Mouse (Mus musculus) left cerebral cortex, adult 18-20 months (tissue): ENCODE measurements around the gene Rab34. TPM values are rescaled to one million over a fixed set of nuclear protein-coding genes. Genes with fewer than 3 reads are reported as not detected.
A peak's percentile ranks its signal among the peaks of the same experiment; 100 is the strongest.

Source experiments
- DNase-seq, 2 experiments: peaks; one replicate each; pipeline ENCODE4 v3.0.0; 2021 to 2022; ENCODE audit warnings: low spot score in 2 of 2, mixed read lengths in 1 of 2
- total RNA-seq, 2 experiments: library from RNA; stranded (reverse); gene quantifications; 2 replicates each; pipeline ENCODE4 v1.2.3; 2021

Gene Rab34
- total RNA-seq, 2 experiments from 2014 or later: 15.2 to 18.0 TPM

DNA sequence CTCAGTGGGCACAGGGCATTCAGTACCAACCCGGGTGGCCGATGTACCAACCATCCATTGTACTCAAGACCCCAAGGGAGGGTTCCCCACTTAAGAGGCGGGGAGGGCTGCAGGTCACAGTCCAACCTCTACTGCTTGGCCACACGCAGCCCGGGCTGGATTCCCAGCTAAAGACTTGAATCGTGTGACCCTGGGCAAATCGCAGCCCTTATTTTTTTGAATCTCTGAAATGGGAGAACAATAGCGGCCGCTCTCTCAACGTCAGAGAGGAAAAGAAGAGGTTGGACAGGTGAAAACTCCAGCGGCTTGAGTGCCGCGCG lies 23.7 kb upstream of the Rab34 start:
- DNase-seq: no peak

DNA sequence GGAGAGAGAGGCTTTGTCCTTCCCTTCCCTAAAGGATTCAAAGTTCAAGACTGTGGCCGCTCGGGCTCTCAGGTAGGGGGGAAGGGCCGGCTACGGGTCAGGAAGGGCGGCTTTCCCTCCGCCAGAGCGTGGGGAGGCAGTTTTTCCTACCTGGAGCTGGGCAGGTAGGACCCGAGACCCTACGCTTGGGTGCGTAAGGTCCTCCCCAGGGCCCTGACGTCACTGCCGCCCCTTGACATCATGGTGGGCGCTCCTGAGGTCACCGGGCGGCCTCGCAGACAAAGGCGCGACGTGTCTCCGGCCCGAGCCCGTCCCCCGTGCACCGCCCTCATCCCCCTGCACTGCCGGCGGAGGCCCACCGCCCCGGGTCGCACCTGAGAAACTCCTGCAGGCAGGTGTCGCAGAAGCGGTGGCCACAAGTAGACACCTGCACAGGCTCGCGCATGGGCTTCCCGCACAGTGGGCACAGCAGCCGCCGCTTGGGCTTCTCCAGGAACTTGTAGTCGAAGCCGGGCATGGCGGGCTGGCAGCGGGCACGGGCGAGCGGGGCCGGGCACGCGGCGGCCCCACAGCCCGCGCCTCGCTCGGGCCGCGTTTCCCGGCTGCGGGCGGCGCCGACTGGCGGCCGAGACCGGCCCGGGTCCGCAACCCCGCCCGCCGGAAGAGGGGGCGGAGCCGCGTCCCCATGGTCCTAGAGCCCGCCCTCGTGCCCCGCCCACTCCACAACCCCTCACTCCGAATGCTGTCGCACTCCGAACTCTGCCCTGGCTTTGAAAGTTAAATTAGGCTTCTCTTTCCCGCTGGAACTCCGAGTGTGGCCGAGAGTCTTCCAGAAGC lies 23.1 kb upstream of the Rab34 start, which contains the start of gene Traf4:
Gene Traf4 (minus strand): TSS at position 666 of the 837 bp plus-strand sequence.
- peak; percentile 56 to 73 for DNase-seq

DNA sequence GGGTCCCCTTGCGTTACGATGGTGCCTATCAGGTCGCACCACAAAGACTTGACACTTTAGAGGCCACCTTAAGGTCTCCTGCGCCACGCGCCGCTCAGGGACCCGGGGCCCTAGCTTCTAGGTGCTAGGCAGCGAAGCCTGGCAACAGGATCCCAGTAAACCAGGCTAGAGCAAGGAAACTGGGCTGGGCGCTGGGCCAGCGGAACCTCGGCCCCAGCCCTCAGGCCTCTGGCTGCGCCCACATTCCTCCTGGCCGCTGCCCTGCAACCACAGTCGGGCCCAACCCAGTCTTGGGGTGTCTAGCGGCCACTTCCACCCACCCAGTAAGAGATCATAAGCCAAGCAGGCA lies 22.5 kb upstream of the Rab34 start:
- DNase-seq: no peak

DNA sequence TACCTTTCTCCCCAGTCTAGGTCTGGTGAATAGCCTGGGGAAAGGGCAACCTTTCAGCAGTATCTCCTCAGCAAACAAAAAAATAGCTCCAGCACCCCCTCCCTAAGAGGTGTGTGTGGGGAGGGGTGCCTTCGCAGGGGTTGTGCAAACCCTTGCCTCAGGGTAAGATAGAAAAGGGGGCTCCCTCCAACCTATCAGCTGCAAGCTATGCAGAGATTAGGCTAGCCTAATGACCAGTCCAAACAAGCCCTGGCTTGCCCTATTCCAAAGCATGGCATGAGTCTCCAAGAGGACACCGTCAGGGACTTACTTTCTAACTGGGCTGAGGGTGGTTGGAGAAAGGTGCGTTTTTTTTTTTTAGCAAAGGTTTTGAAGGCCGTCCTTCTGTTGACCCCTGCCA lies 22.1 kb upstream of the Rab34 start:
- no peak for DNase-seq

DNA sequence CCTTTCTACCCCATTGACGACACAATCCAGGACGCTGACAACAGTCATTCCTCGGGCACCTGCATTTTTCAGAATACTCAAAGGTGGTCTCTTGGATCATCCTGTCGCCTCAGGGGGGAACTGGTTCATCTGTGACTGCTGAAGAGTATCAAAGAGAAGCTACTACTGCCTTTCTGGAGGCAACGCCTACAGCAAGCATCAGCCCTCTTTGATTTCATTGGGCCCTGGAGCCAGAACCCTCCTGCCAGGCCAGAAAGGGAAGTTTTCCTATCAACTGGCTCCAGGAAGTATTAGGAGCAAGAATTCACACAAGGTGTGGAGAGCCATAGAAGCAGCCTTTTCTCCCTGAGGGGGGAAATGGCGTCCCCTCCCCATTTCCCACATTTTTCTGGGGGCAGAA lies 21.6 kb upstream of the Rab34 start:
- no peak for DNase-seq

DNA sequence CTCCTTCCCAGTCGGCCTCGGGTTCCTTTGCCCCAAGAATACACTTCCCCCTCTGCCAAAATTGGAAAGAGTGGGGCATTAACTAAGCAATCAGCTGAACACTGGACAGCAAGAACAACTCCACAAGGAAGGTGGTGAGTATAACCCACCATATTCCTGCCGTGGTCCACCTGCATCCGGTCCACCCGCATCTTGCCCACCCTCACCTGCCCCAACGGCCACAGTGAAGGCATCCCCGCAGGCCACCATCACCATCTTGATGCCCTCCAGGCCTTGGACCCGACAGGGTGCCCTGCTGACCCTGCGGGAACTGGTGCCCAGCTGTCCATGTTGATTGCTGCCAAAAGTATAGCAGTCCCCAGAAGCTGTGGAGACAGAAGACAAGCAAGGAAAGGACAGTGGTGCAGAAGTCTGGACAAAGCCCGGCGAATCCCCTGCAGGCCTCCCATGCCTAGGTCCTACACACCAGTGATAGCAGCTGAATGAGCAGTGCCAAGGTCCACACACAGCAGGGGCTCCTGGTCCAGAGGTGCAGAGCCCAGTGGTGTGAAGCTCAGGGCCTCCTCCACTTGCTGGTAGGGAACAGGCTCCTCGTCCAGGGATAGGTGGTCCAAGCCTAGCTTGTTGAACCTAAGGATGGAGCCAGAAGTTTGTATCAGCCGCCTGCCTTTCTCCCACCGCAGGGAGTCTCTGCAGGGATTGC lies 20.8 kb upstream of the Rab34 start:
- no peak for DNase-seq

DNA sequence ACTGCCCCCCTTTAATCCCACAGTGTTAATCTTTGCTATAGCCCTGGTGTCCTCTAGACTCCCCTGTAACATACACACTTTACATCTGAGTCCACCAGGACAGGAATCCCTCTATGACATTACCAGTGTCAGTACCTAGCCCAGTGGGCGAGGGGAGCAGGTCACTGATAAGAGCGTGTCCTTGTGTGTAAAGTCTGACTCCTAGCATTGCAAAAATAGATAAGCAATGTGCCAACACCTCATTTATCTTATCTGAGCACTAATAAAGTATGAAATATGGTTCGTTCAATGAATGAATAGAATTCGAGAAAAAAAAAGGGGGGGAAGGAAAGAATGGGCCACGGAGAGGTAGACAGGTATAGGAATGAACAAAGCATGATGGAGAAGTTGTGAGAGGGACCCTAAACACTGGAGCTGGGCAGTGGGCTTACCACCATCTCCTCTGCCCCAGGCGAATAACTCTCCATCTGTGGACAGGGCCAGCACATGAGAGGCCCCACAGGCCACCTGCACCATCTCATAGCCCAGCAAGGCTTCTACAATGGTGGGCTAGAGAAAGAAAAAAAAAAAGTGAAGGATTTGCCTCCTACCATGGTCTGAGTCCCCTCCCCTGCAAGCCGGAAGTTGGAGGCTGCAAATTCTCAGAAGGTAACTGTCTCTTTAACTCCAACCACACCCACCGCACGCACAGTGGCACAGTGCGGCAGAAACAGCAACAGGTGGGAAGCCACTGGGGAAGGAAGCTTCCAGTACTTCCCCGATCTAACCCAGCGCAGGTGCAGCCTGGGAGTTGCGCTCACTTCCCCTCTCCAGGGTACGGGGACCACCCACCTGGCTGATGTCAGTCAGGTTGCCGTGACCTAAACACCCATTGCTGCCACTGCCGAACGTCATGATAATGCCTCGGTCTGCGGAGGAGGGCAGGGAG lies 19.4 kb upstream of the Rab34 start:
- DNase-seq: no peak

DNA sequence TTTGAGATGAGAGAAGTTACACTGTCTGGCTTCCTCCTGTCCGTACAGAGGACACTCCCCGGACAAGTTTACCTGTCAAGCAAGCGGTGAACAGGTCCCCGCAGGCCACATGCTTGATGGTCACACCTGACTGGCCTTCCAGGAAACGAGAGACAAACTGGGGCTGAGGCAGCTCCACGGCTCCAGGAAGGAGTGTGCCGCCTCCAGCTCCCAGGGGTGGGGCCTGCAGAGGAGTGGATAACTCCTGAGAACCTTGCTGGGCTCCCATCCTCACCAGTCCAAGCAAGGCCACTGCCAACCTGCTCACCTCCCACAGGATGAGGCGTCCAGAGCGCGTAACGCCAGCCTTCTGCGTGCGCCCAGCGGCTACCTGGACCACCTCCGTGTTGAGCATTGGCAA lies 17.9 kb upstream of the Rab34 start:
- no peak for DNase-seq

DNA sequence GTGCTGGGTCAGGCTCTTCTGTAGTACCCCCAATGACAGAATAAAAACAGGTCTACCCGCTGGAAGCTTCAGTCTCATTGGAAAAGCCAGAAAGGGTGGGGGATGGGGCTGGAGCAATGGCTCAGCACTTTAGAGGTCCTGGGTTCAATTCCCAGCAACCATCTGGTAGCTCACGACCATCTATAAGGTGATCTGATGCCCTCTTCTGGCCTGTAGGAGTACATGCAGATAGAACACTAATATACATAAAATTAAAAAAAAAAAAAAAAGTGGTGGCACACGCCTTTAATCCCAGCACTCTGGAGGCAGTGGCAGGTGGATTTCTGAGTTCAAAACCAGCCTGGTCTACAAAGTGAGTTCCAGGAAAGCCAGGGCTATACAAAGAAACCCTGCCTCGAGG lies 16.9 kb upstream of the Rab34 start:
- DNase-seq: no peak

DNA sequence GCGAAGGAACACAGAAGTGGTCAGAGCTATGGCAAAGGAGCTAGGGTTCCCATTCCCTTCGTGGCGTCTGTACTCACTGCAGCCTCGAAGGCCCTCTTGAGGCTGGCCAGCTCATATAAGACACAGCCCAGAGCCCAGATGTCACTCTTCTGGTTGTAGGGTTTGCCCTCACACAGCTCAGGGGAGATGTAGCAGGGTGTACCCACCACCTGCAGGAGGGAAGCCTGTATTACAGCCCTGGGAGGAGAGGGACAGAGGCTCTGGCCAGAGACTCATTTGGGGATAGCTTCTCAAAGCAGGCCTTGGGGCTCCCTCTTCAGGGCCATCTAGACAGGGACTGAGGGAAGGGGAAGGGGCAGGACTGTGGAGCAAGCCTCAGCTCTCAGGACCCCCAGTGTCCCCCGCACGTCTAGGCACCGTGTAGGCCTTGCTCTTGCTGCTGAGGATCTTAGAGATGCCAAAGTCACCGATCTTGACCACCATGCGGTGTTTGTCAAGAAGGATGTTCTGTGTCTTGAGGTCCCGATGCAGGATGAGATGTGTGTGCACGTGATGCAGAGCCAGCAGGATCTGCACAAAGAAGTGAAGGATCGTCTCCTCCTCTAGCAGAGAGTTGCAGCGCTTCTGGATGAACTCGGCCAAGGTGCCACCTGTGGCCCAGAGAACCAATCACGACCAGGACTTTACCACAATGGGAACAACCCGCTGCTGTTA lies 16.0 kb upstream of the Rab34 start:
- DNase-seq: no peak

DNA sequence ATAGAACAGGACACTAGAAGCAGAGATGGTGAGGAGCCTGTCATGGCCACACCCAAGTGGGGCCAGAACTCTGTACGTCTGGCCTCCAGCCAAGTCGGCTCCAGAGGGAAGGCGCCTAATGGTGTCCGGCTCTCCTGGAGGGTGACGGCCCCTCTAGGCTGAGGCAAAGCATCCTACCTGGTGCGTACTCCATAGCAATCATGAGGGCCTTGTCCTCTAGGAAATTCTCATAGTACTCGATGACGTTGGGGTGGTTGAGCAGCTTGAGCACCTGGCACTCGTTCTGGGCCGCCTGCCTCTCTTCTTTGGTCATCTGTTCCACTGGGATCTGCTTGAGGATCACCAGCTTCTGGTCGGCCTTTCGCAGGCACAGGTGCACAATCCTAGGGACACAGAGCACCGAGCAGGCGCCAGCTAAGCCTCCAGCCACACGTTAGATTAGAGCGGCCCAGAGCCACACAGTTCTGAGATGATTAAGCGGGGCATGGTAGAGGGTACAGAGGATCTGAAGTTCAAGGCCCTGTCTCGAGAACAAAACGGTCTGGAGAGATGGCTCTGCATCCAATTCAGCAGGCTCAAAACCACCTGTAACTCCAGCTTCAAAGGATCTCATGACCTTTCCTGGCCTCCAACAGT lies 15.4 kb upstream of the Rab34 start:
- DNase-seq: no peak

DNA sequence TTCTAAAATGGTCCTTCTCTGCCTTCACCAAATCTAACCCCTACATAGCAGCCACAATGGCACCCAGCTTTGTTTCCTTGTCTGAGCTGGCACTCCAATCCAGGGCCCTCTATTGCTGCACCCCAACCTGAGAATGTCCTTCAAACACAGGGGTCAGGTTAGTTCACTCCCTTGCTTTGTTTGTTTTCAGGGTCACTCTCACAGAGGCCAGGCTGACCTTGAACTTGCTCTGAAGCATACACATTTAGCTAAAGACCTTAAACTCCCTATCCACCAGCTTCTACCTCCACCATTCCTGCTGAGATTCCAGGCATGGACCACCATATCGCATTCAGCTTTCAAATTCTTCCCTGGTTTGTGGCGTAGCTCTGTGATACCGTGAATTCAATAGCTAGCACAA lies 13.7 kb upstream of the Rab34 start:
- no peak for DNase-seq

DNA sequence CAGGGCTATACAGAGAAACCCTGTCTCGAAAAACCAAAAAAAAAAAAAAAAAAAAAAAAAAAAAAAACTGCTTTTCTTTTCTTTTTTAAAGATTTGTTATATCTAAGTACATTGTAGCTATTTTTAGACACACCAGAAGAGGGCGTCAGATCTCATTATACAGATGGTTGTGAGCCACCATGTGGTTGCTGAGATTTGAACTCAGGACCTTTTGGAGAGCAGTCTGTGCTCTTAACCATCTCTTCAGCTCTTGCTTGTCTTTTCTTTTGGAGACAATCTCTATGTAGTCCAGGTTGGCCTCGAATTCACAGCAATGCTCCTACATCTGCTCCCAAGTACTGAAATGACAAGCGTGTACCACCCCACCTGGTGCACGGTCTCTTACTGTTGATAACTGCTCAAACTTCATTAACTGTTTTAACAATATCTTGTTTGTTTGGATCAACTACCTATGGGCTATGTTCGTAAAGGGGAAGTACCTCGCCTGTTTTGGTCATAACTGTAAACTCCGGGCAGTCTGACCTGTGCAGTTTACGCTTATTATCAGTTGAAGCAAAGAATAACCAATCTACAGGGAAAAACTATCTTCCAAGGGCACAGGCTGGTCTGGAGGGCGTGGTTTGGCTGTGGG lies 12.3 kb upstream of the Rab34 start:
- DNase-seq: no peak

DNA sequence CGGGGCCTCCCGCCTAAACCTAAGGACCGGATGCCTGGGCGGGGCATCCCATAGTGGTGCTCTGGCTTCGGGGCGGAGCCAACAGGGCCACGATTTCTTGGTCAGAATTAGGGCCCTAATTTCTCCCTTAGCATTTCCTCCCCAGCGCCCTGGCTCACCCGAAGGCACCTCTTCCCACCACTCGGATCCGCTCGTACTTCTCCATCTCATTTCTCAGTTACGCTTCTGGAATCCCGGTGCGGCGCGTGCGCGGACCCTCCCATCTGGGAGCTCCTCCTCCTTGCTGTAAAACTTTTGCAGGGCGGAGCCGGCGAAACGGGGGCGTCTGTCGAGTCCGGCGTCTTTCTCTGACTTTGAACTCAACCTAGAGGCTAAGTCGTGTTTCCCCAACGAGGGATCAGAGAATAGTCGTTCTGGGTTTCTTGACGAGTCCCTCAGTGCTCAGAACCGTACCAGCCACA lies 11.8 kb upstream of the Rab34 start, which contains the start of the genes Nek8 and Tlcd1:
Gene Nek8 (minus strand): TSS at position 274 of the 461 bp plus-strand sequence.
Gene Tlcd1 (plus strand): TSS at position 310 of the 461 bp plus-strand sequence.
- DNase-seq: peak; percentile 76 to 78

DNA sequence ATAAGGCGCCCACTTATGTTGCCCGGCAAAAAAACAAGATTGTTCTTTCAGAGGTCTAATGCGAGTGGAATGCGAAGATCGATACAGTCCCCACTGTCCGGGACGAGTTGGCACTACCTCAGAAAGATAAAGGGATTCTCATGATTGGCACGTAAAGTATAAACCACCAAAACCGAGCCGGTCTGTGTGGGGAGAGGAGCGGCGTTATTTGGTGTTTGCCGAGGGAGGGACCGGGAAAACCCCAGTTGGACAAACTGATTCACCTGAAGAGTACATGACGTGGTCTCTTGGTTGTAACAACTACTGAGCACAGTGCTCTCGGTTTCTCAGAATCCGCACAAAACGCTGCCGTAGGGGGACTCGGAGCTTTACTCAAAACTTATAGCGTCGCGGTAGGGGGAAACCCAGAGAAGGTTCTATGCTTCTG lies 11.3 kb upstream of the Rab34 start:
- DNase-seq: no peak

DNA sequence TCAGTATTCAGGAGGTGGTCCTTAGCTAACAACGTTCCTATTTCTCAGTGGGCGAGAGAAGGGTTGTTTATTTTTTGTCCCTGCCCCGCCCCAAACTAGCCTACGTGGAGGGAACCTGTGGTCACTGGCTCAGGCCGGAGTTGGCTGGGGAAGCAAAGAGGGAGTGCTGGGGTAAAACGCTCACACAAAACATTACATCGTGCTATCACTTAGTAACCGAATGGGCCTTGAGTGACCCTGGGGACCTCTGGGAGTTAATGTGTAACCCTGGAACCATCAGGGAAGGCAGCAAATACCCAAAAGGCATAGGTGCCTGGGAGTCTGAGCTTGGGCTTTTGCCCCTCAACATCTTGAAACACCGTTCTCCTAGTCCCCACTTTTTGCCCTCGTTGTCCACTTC lies 10.8 kb upstream of the Rab34 start:
- DNase-seq: no peak

DNA sequence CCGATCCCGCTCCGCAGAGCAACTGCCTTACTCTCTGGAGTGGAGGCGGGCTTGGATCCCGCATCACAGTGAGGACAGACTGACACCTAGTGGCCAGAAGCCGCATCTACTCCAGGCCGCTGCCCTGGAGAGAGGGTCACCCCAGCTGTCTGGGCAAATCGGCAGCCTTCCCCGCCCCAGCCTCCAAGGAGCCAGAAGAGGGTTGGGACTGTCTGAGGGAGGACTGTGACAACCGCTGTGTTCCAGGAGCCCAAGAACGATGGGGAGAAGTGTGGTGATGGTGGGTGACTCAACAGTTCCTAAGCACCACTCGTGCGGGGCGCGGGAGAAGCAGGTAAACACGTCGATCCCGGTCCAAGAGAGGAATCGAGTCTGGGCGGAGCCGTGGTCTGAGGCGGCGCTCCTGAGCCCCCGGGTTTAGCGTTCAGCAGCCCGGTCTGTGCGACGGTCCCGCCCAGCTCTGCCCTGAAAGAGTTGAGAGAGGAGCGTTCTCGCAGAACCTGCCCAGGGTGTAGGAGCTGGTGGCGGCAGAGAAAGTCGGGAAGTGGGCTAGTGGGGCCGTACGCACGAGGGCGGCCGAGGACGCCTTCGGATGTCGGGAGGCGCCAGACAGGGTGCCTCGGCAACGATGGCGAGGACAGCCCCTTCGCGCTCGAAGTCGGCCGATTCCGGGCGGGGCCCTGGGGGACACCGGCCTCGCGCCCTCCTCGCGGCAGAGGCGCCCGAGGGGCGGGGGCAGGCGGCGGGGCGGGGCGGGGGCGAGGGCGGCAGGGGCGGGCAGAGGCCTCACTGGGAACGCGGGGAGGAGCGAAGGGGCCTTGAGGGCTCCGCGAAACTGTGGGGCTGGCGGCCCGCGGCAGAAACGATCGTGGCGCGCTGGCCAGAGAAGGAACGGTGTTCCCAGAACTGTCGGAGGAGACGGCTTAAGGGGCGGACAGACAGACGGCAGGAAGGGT lies 10.0 kb upstream of the Rab34 start:
- DNase-seq: peak; percentile 92 to 93

DNA sequence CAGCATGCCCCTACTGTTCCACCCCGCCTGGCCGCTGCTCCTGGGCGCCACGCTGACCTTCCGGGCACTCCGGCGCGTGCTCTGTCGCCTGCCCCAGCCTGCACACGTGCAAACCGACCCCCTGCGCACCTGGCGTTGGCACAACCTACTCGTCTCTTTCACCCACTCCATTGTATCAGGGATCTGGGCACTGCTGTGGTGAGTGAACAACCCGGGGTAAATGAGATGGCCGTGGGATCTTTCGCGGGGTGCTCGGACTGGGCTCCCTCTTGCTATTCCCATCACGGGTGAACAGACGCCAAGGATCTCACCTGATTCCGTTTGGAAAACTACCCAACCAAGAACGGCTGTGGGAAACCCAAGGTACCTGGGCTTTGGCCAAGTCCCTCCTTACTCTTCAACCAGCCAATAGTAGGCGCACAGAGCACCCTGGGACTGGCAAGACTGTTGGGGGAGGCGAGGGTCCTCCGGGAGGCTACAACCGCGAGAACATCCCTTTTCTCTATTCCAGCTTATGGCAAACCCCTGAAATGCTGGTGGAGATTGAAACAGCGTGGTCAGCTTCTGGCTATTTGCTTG lies 9.3 kb upstream of the Rab34 start:
- DNase-seq: peak in 1 of 2 experiments; percentile 45
